Mouse (Mus musculus) liver, postnatal 0 days (tissue): Measurements from ENCODE around the gene Prune1.

Source experiments
- CTCF ChIP-seq: sonication (generic); IDR thresholded peaks from 2 replicates; pipeline ENCODE4 v1.5.1; 2016; ENCODE audit warnings: antibody characterized with exemption, low read depth
- EP300 ChIP-seq: IDR thresholded peaks from 2 replicates; pipeline ENCODE4 v1.6.1; 2016; ENCODE audit warnings: antibody characterized with exemption, low read depth, mild to moderate bottlenecking

DNA sequence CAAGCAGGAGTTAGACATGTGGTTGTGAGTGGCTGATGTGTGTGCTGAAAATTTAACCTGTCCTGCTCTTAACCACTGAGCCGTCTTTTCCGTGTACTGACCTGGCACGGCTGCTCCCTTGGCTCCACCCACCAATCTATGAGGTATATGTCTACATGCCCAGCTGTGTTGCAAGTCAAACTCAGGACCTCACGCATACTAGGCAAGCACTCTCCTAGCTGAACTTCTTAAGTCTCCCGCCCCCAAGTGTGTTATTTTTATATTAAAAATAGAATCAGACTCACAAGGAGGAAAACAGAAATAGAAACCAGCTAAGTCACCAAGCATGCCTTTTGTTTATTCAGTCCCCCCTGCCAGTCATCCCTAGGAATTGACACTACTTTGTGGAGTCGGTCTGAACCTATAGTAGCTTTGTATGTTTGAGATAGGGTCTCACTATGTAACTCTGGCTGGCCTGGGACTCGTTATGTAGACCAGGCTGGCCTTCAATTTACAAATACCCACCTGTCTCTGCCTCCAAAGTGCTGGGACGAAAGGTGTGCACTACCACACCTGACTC, 44.3 kb downstream of the Prune1 start:
- TF ChIP-seq CTCF (no peak), EP300 (no peak)
